Mouse (Mus musculus) liver, postnatal 0 days (tissue): Measurements from ENCODE around the gene Tmem130. TPM values are rescaled to one million over a fixed set of nuclear protein-coding genes. Genes with fewer than 3 reads are reported as not detected.

ENCODE experiments used
- ATAC-seq: fragments of 200-750 bp; cut with Nextera tagmentation; 2 replicates; pipeline ENCODE4 v1.8.0; 2017; ENCODE audit warnings: mild to moderate bottlenecking, moderate library complexity
- DNase-seq: peaks from one replicate; pipeline ENCODE4 v3.0.0-alpha.2; 2016
- H3K27ac ChIP-seq: fragments of 300-500 bp; sonication (generic); 2 replicates; pipeline ENCODE4 v1.5.1; 2014; ENCODE audit warnings: antibody characterized with exemption, moderate library complexity, mild to moderate bottlenecking, low read depth
- H3K27me3 ChIP-seq: fragments of 300-500 bp; sonication (generic); 2 replicates; pipeline ENCODE4 v1.6.1; 2014; ENCODE audit warnings: low read length, control low read depth, mixed read lengths; ENCODE audit not compliant: insufficient read depth
- H3K36me3 ChIP-seq: fragments of 300-500 bp; sonication (generic); replicated peaks from 2 replicates; pipeline ENCODE4 v1.6.1; 2014; ENCODE audit warnings: mild to moderate bottlenecking, control low read depth, low read length, moderate library complexity, mixed read lengths; ENCODE audit not compliant: insufficient read depth
- H3K4me1 ChIP-seq: fragments of 300-500 bp; sonication (generic); 2 replicates; pipeline ENCODE4 v1.6.1; 2014; ENCODE audit warnings: antibody characterized with exemption, mild to moderate bottlenecking, control low read depth; ENCODE audit not compliant: insufficient read depth
- H3K4me2 ChIP-seq: fragments of 300-500 bp; sonication (generic); 2 replicates; pipeline ENCODE4 v1.6.1; 2014; ENCODE audit warnings: low read depth, mild to moderate bottlenecking, low read length, moderate library complexity, mixed read lengths
- H3K4me3 ChIP-seq: fragments of 300-500 bp; sonication (generic); 2 replicates; pipeline ENCODE4 v1.5.1; 2014; ENCODE audit warnings: low read depth, low read length
- H3K9ac ChIP-seq: fragments of 300-500 bp; sonication (generic); replicated peaks from 2 replicates; pipeline ENCODE4 v1.6.1; 2014; ENCODE audit warnings: mild to moderate bottlenecking, moderate library complexity
- H3K9me3 ChIP-seq: fragments of 300-500 bp; sonication (generic); 2 replicates; pipeline ENCODE4 v1.6.1; 2016; ENCODE audit warnings: mild to moderate bottlenecking, control low read depth, low read length, mixed read lengths
- CTCF ChIP-seq: sonication (generic); IDR thresholded peaks from 2 replicates; pipeline ENCODE4 v1.5.1; 2016; ENCODE audit warnings: antibody characterized with exemption, low read depth
- EP300 ChIP-seq: IDR thresholded peaks from 2 replicates; pipeline ENCODE4 v1.6.1; 2016; ENCODE audit warnings: antibody characterized with exemption, low read depth, mild to moderate bottlenecking
- WGBS: fragments of 180-500 bp; shearing (Covaris S2); extraction: QIAGEN DNeasy Blood & Tissue Kit; methylation state at CpG from one replicate; pipeline ENCODE4 v1.1.7; 2014; ENCODE audit not compliant: insufficient replicate concordance; 5-methylcytosine and 5-hydroxymethylcytosine counted together
- polyA plus RNA-seq: library from polyadenylated mRNA; unstranded; fragments of >200 nt; fragmentation: Nextera tagmentation; extraction: Ambion mirVana; gene quantifications from 2 replicates; pipeline ENCODE4 v1.2.1, GENCODE M21; 2015

The Tmem130 gene
- polyA plus RNA-seq, 1 experiment from 2014 or later: 0.12 TPM

GRCm38 (mm10) chr5:144766646-144767045, 5.0 kb upstream of the Tmem130 start:
- no peak for DNase-seq
- H3K36me3 ChIP-seq: peaks cover 5% of the 10 kb centered on the region; the same call in 1 of the 2 replicates
- no peak overlapping the region for H3K4me3 ChIP-seq
- H3K4me1 ChIP-seq: peaks cover 16% of the 10 kb centered on the region
- H3K9ac ChIP-seq: no peak overlapping the region
- no peaks in the 10 kb centered on the region for H3K9me3 ChIP-seq
- no peak overlapping the region for H3K27ac ChIP-seq
- 71% methylated on average over 11 of the region's 11 CpGs for WGBS
- no peak for TF ChIP-seq CTCF
- no peak for TF ChIP-seq EP300
- no peak for ATAC-seq
- no peak overlapping the region for H3K4me2 ChIP-seq
- peaks cover 2% of the 10 kb centered on the region for H3K27me3 ChIP-seq

GRCm38 (mm10) chr5:144766026-144766425, 4.4 kb upstream of the Tmem130 start:
- ATAC-seq: no peak
- peaks cover 16% of the 10 kb centered on the region for H3K4me1 ChIP-seq
- WGBS: 45% methylated on average over 7 of the region's 7 CpGs

GRCm38 (mm10) chr5:144758422-144758821, 3.2 kb downstream of the Tmem130 start:
- Histone ChIP-seq H3K36me3 (no peaks in the 10 kb centered on the region), H3K27ac (no peak overlapping the region), H3K4me3 (no peak overlapping the region), H3K9ac (no peak overlapping the region), H3K27me3 (peaks cover 13% of the 10 kb centered on the region), H3K4me2 (no peak overlapping the region), H3K4me1 (no peaks in the 10 kb centered on the region), H3K9me3 (no peaks in the 10 kb centered on the region)
- WGBS: 27% methylated on average over 8 of the region's 8 CpGs
- ATAC-seq (no peak), DNase-seq (no peak)
- TF ChIP-seq EP300: no peak
- no peak for TF ChIP-seq CTCF

More at GRCm38 (mm10) chr5:144766026-144766425, 4.4 kb upstream of the Tmem130 start:
- H3K36me3 ChIP-seq: peaks cover 1% of the 10 kb centered on the region; the same call in 1 of the 2 replicates
- H3K27ac ChIP-seq: no peak overlapping the region
- H3K9me3 ChIP-seq: no peaks in the 10 kb centered on the region
- H3K4me3 ChIP-seq: no peak overlapping the region
- no peak for DNase-seq
- H3K27me3 ChIP-seq: peaks cover 8% of the 10 kb centered on the region
- H3K9ac ChIP-seq: no peak overlapping the region
- TF ChIP-seq EP300 (no peak), CTCF (no peak)
- H3K4me2 ChIP-seq: no peak overlapping the region

GRCm38 (mm10) chr5:144757402-144757801, 4.2 kb downstream of the Tmem130 start:
- H3K27me3 ChIP-seq: peaks cover 13% of the 10 kb centered on the region
- ATAC-seq (no peak), DNase-seq (no peak)
- H3K27ac ChIP-seq: no peak overlapping the region
- 80% methylated on average over 9 of the region's 9 CpGs for WGBS
- no peak overlapping the region for H3K9ac ChIP-seq
- H3K4me3 ChIP-seq: no peak overlapping the region
- H3K36me3 ChIP-seq: no peaks in the 10 kb centered on the region
- H3K4me1 ChIP-seq: no peaks in the 10 kb centered on the region
- no peak for TF ChIP-seq CTCF
- TF ChIP-seq EP300: no peak
- no peak overlapping the region for H3K4me2 ChIP-seq
- no peaks in the 10 kb centered on the region for H3K9me3 ChIP-seq

- H3K27me3 ChIP-seq: no peaks in the 10 kb centered on the region
- no peak overlapping the region for H3K27ac ChIP-seq
- no peaks in the 10 kb centered on the region for H3K4me1 ChIP-seq
- 50% methylated on average over 10 of the region's 10 CpGs for WGBS
- no peak for ATAC-seq
- no peaks in the 10 kb centered on the region for H3K9me3 ChIP-seq
- H3K4me3 ChIP-seq: no peak overlapping the region
- no peak overlapping the region for H3K4me2 ChIP-seq
- no peak overlapping the region for H3K9ac ChIP-seq
- TF ChIP-seq CTCF: no peak
- TF ChIP-seq EP300: no peak
- no peak for DNase-seq
- no peaks in the 10 kb centered on the region for H3K36me3 ChIP-seq
These were observed 6.4 kb downstream of the Tmem130 start for GRCm38 (mm10) chr5:144755191-144755590.

- peak; percentile 39 for DNase-seq
- no peak overlapping the region for H3K4me3 ChIP-seq
- H3K36me3 ChIP-seq: no peaks in the 10 kb centered on the region
- no peak overlapping the region for H3K4me2 ChIP-seq
- no peaks in the 10 kb centered on the region for H3K27me3 ChIP-seq
- TF ChIP-seq EP300 (no peak), CTCF (peak; percentile 66)
- no peak overlapping the region for H3K9ac ChIP-seq
- no peak overlapping the region for H3K27ac ChIP-seq
- no peaks in the 10 kb centered on the region for H3K9me3 ChIP-seq
- WGBS: 45% methylated on average over 7 of the region's 7 CpGs
- no peaks in the 10 kb centered on the region for H3K4me1 ChIP-seq
- peak; percentile 44; the same call in 1 of the 2 replicates for ATAC-seq
These were observed 8.6 kb downstream of the Tmem130 start for GRCm38 (mm10) chr5:144753041-144753440.

- 2% methylated on average over 5 of the region's 5 CpGs for WGBS
- ATAC-seq: peak; percentile 40; the same call in 1 of the 2 replicates
These were observed 9.2 kb downstream of the Tmem130 start for GRCm38 (mm10) chr5:144752432-144752831.

More at GRCm38 (mm10) chr5:144752432-144752831, 9.2 kb downstream of the Tmem130 start:
- 0 out of 2 replicates have a peak, but pooled peaks have one; percentile 20 for TF ChIP-seq CTCF
- TF ChIP-seq EP300: no peak
- Histone ChIP-seq H3K4me1 (no peaks in the 10 kb centered on the region), H3K9ac (no peak overlapping the region), H3K4me2 (no peak overlapping the region), H3K9me3 (no peaks in the 10 kb centered on the region), H3K27ac (no peak overlapping the region), H3K4me3 (no peak overlapping the region), H3K27me3 (no peaks in the 10 kb centered on the region), H3K36me3 (no peaks in the 10 kb centered on the region)
- DNase-seq: peak; percentile 53
